Mouse (Mus musculus) cerebellum, adult 2 months (tissue): ENCODE results near the gene Fubp1.

ENCODE experiments used
- CTCF ChIP-seq: fragments of 200-500 bp; IDR thresholded peaks from 2 replicates; pipeline ENCODE4 v1.5.1; 2011; ENCODE audit warnings: low read depth, mild to moderate bottlenecking, control low read depth, low read length, moderate library complexity, borderline replicate concordance; ENCODE audit not compliant: insufficient read depth
- POLR2A ChIP-seq: fragments of 200-500 bp; IDR thresholded peaks from 2 replicates; pipeline ENCODE4 v1.6.1; 2011; ENCODE audit warnings: low read length, control low read depth, borderline replicate concordance; ENCODE audit not compliant: insufficient read depth

DNA sequence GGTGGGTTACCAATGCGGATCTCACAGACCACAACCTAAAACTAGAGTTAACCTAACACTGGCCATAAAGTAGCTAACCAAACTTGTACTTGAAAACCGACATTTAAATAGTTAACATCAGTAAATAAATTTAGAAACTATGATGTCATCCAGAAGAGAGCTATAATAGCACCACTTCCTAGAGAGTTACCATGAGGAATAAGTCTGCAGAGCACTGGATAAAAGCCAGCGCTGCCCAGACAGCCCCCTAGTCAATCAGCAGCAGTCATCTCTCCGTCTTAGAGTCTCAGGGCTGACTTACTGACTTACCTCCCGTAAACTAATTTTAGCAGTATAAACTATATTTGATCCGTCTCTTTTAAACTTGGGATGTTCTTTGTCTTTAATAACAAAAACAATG, 24.1 kb upstream of the Fubp1 start:
- TF ChIP-seq POLR2A (no peak), CTCF (no peak)
